Mouse (Mus musculus) small intestine, adult 2 months (tissue): ENCODE results near the gene Prkab2. TPM values are rescaled to one million over a fixed set of nuclear protein-coding genes. Genes with fewer than 3 reads are reported as not detected.

Experiments used
- H3K27ac ChIP-seq: fragments of 200-500 bp; 2 replicates; pipeline ENCODE4 v1.5.1; 2012; ENCODE audit warnings: low read depth, low read length, control low read depth, inconsistent platforms; ENCODE audit not compliant: insufficient read depth
- H3K27me3 ChIP-seq: fragments of 200-500 bp; 2 replicates; pipeline ENCODE4 v1.6.1; 2012; ENCODE audit warnings: mild to moderate bottlenecking, moderate library complexity, low read length, inconsistent platforms; ENCODE audit not compliant: control insufficient read depth, insufficient read depth
- H3K36me3 ChIP-seq: fragments of 200-500 bp; 2 replicates; pipeline ENCODE4 v1.6.1; 2012; ENCODE audit warnings: mild to moderate bottlenecking, low read length, control low read depth, inconsistent platforms; ENCODE audit not compliant: control insufficient read depth, insufficient read depth
- H3K4me1 ChIP-seq: fragments of 200-500 bp; 2 replicates; pipeline ENCODE4 v1.6.1; 2012; ENCODE audit warnings: low read length, inconsistent platforms, mixed read lengths; ENCODE audit not compliant: control insufficient read depth, insufficient read depth, insufficient read length
- H3K4me3 ChIP-seq: fragments of 200-500 bp; 2 replicates; pipeline ENCODE4 v1.5.1; 2012; ENCODE audit warnings: low read depth, mild to moderate bottlenecking, control low read depth, inconsistent platforms, low read length, moderate library complexity
- CTCF ChIP-seq: fragments of 200-500 bp; IDR thresholded peaks from 2 replicates; pipeline ENCODE4 v1.5.1; 2012; ENCODE audit warnings: low read depth, mild to moderate bottlenecking, control low read depth, inconsistent platforms, low read length, moderate library complexity, mixed read lengths; ENCODE audit not compliant: insufficient replicate concordance, insufficient read length; ENCODE audit errors: extremely low read depth
- POLR2A ChIP-seq: fragments of 200-500 bp; IDR thresholded peaks from 2 replicates; pipeline ENCODE4 v1.6.1; 2012; ENCODE audit warnings: low read depth, mild to moderate bottlenecking, control low read depth, inconsistent platforms, low read length, moderate library complexity
- WGBS: fragments of 180-500 bp; shearing (Covaris S2); methylation state at CpG from one replicate; pipeline ENCODE4 v1.1.7; 2018; 5-methylcytosine and 5-hydroxymethylcytosine counted together
- polyA plus RNA-seq: library from polyadenylated mRNA; depleted of rRNA; stranded (reverse); fragments of >200 nt; gene quantifications from 2 replicates; pipeline ENCODE4 v1.2.3, GENCODE M21; 2012; rRNA removed

The Prkab2 gene
- polyA plus RNA-seq, 1 experiment = 1.2 TPM

GRCm38 (mm10) chr3:97702448-97703080, 44.6 kb downstream of the Prkab2 start:
- H3K4me3 ChIP-seq = no peak overlapping the region
- no peaks in the 10 kb centered on the region for H3K36me3 ChIP-seq
- WGBS = 87% methylated on average over 11 of the region's 11 CpGs
- no peaks in the 10 kb centered on the region for H3K27me3 ChIP-seq
- H3K4me1 ChIP-seq = no peaks in the 10 kb centered on the region
- H3K27ac ChIP-seq = no peak overlapping the region
- TF ChIP-seq CTCF (no peak), POLR2A (no peak)

DNA sequence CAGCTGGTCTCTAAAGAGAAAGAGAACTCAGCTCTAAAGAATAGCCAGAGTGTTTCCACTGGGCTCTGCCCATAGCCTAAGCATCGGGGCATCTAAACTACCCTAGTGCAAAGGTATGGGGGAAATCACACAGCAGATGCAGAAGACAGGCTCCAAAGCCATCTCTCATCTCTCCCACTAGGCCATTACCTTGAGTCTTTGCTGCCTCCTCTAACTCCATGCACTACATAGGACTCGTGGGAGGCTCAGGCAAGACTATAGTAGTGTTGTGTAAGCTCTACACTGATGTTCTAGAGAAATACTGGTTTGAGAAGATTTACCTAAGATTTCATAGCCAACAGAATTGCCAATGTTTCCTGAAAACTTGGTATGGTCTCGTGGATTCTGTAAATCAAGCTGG, 47.5 kb downstream of the Prkab2 start:
- H3K4me1 ChIP-seq = no peaks in the 10 kb centered on the region
- no peak for TF ChIP-seq POLR2A
- no peak for TF ChIP-seq CTCF
- H3K27ac ChIP-seq = no peak overlapping the region
- H3K27me3 ChIP-seq = no peaks in the 10 kb centered on the region
- H3K4me3 ChIP-seq = no peak overlapping the region
- WGBS = 88% methylated on average over 3 of the region's 3 CpGs
- H3K36me3 ChIP-seq = no peaks in the 10 kb centered on the region

DNA sequence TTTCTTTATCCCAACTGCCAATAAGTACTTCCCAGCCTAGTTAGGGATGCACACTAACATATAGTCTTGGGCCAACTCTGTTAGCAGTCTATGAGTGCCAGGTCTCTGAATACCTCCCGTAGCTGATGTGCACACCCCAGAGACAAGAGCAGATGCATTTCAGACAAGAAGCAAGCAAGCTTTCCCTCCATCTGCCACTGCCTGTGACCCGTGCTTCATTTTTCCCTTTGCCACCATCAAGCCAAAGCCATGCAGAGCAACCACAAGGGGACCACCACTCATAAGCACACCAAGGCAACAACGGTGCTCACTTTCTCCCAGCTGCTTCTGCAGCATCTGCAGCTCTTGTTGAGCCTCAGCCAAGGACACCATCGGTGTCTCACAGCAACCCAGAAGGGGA, 48.6 kb downstream of the Prkab2 start:
- Histone ChIP-seq H3K4me3 (no peak overlapping the region), H3K4me1 (no peaks in the 10 kb centered on the region), H3K27ac (no peak overlapping the region), H3K36me3 (no peaks in the 10 kb centered on the region), H3K27me3 (no peaks in the 10 kb centered on the region)
- 82% methylated on average over 4 of the region's 4 CpGs for WGBS
- TF ChIP-seq CTCF (no peak), POLR2A (no peak)

DNA sequence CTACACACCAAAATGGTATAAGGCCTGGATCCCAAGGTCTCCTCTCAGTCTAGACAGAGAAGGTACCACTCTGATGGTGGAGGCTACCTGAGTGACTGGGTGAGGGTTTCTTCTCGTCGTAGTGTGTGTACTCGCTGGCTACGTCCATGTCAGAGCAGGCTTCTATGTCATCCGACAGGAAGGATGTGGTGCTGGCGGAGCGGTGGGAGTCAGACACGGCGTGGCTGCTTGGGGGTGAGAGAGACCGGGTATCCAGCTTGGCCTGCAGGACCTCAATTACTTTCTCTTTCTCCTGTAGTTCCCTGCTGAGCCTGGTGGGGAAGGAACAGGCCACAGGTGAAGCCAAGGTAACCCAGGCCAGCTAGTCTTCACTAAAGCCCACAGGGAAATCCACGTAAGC, 52.1 kb downstream of the Prkab2 start:
- no peak overlapping the region for H3K27ac ChIP-seq

DNA sequence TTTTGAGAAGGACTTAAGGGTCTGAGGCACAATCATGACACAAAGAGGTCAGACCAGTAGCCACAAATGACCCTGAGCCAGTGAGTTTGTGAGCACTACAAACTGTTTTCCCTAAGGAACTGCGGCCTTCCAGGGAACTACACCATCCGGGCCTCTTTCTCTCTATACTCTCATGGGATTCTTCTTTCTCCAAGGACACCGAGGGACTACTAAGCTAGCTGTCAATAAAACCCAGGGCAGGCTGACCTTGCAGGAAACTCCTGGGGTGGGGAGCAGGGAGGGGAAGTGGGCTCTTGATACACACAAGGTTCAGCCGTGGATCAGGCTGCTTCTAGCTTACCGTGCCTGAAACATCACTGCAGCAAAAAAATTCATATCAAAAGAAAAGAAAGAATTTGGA, 52.9 kb downstream of the Prkab2 start:
- H3K27ac ChIP-seq = no peak overlapping the region
- H3K36me3 ChIP-seq = no peaks in the 10 kb centered on the region
- H3K27me3 ChIP-seq = no peaks in the 10 kb centered on the region
- no peak overlapping the region for H3K4me3 ChIP-seq
- 53% methylated on average over 5 of the region's 5 CpGs for WGBS
- TF ChIP-seq CTCF (no peak), POLR2A (no peak)
- no peaks in the 10 kb centered on the region for H3K4me1 ChIP-seq

More for the DNA sequence above, 52.1 kb downstream of the Prkab2 start:
- Histone ChIP-seq H3K4me1 (no peaks in the 10 kb centered on the region), H3K27me3 (no peaks in the 10 kb centered on the region), H3K36me3 (no peaks in the 10 kb centered on the region), H3K4me3 (no peak overlapping the region)
- WGBS = 85% methylated on average over 11 of the region's 11 CpGs
- no peak for TF ChIP-seq POLR2A
- no peak for TF ChIP-seq CTCF

DNA sequence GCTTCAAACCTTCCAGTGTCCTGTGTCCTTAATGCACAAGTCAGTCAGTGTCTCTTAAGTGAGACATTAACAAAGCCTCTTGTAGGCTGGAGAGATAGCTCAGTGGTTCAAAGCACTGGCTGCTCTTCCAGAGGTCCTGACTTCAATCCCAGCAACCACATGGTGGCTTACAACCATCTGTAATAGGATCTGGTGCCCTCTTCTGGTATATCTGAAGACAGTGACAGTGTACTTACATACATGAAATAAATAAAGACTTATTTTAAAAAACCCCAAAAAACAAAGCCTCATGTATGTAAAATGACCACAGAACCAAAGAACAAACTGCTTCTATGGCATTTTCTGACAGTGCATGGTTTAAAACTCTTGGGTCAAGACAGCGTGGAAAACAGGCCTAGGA, 57.9 kb downstream of the Prkab2 start:
- Histone ChIP-seq H3K27me3 (no peaks in the 10 kb centered on the region), H3K4me1 (no peaks in the 10 kb centered on the region), H3K36me3 (no peaks in the 10 kb centered on the region), H3K4me3 (no peak overlapping the region), H3K27ac (no peak overlapping the region)
- WGBS = 95% methylated on average over 1 of the region's 1 CpGs
- no peak for TF ChIP-seq POLR2A
- TF ChIP-seq CTCF = no peak

DNA sequence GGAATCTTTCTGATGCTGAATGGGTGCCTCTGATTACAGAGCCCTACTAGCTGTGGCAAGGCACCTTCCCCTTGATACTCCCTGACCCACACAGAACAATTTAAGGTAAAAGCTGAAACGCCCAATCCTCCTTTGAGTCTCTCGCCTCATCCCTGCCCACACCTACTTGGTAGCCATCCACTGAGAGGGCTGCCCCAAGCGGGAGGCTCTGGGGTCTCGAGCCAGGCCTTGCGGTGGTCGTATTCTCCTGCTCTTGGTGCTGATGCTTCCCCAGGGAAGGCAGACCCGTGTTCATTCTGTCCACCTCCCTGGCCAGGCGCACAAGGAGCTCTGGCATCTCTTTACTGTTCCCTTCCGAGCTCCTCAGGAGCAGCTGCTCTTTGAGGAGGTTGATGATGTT, 61.1 kb downstream of the Prkab2 start:
- Histone ChIP-seq H3K4me3 (no peak overlapping the region), H3K4me1 (no peaks in the 10 kb centered on the region), H3K36me3 (no peaks in the 10 kb centered on the region), H3K27ac (no peak overlapping the region), H3K27me3 (no peaks in the 10 kb centered on the region)
- WGBS = 84% methylated on average over 9 of the region's 9 CpGs
- TF ChIP-seq CTCF (no peak), POLR2A (no peak)

Other genes starting within 250 kb of the Prkab2 start
- gene Olfr1402, start 236.2 kb upstream of the Prkab2 start, polyA plus RNA-seq = not detected in 2 replicates
- 1.5 and 2.3 TPM in 2 replicates for gene Chd1l, start 48.0 kb upstream of the Prkab2 start, polyA plus RNA-seq
- gene Fmo5, start 29.4 kb upstream of the Prkab2 start, polyA plus RNA-seq = 11.3 and 84.1 TPM in 2 replicates
- gene Gm17651, start 16.5 kb downstream of the Prkab2 start, polyA plus RNA-seq = not detected in 2 replicates
- 8.0 and 12.2 TPM in 2 replicates for gene Pde4dip, start 230.5 kb downstream of the Prkab2 start, polyA plus RNA-seq
- 28.5 and 40.0 TPM in 2 replicates for gene Sec22b, start 243.0 kb downstream of the Prkab2 start, polyA plus RNA-seq